Mouse (Mus musculus) 416B (cell line): ENCODE measurements around the gene Stam.

ENCODE experiments used
- DNase-seq: peaks from one replicate; pipeline ENCODE4 v3.0.0; 2011; ENCODE audit warnings: low read depth

Gene Stam

GRCm38 (mm10) chr2:14126387-14126786 lies 52.5 kb downstream of the Stam start:
- peak; percentile 69 for DNase-seq

DNA sequence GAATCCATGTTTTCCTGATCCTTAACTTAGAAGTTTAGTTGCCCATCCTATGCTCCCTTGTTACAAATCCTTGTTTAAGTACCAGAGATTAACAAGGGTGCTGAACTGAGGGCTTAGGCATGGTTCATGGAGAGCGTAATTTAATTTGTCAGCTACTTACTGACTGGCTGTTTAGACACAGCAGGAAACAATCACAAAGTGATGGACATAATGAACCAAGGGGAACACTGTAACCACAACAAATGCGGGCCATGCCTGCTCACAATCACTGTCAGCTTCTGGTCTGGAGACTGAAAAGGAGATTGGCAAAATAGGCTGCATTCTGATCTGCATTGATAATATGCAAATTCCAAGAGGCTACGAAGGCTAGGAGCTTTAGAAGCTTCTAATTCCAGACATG lies 53.7 kb downstream of the Stam start:
- DNase-seq = no peak

DNA sequence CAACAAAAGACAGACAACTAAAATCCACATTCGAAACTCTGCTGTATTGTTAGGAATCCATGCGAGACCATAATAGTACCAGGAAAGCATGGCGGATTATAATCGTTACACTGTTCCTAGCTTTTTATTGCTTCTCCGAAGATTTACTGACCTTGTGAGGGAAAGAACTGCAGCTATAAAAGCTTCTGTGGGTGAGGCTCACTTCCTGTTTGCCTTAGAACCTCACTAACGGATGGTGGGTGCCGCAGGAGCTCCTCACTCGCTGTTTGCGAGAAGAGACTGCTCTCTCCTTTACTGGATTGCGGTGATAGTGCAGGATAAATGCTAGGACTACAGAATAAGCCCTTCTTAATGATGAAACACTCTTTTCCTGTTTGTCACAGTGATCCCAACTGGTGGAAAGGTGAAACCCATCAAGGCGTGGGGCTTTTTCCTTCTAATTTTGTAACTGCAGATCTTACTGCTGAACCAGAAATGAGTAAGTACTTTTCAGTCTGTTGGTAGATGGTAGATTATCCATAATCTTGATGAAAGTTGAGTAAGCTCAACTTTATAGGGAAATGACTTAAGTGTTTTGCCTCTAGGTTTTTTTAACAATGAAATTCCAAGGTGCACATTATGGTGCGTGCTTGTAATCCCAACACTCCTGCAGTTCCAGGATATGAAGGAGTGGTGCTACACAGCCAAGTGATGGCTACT lies 56.9 kb downstream of the Stam start:
- peak; percentile 84 for DNase-seq

GRCm38 (mm10) chr2:14132468-14133326 lies 58.8 kb downstream of the Stam start:
- DNase-seq = no peak

GRCm38 (mm10) chr2:14136906-14137305 lies 63.0 kb downstream of the Stam start:
- DNase-seq = peak; percentile 69

- no peak for DNase-seq
Observed at GRCm38 (mm10) chr2:14139590-14139989, 65.7 kb downstream of the Stam start.

DNA sequence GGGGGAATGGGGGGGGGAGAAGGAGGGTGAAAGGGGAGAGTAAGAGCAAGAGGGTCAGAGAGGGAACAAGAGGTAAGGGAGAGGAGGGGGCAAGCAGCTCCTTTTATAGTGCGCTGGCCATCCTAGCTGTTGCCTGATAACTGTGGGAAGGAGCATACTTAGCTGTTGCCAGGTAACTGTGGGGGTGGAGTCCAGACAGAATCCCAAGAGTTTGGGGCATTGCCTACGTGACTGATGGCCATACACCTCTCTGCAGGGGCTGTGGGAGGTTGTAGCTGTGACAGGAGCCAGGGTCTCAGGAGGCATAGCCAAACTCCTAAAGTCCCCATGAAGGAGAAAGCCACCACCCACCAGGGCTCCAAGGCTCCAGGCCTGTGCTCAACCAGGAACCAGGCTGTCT lies 66.1 kb downstream of the Stam start:
- no peak for DNase-seq

GRCm38 (mm10) chr2:14145311-14145710 lies 71.4 kb downstream of the Stam start:
- DNase-seq = no peak

- DNase-seq = peak; percentile 57
Observed at GRCm38 (mm10) chr2:14146913-14147312, 73.0 kb downstream of the Stam start.

DNA sequence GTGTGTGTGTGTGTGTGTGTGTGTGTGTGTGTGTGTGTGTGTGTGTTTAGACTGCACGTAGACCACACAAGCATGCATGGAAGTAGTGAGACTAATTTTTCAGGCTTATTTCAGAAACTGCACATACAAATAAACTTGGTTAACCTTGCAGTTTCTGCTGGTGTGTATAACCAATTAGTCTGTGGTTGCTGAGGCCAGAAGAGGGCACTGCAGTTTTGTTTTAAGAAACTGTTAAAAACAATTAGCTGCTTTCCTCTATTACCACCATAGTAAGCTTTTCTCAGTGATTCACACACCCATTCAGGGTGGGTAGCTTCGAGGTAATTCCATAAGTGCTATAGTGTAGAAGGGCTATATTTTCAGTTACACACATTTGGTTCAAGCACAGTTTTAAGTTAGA lies 76.9 kb downstream of the Stam start:
- DNase-seq = peak; percentile 57

- no peak for DNase-seq
Observed at GRCm38 (mm10) chr2:14151854-14152253, 78.0 kb downstream of the Stam start.

- no peak for DNase-seq
Observed at GRCm38 (mm10) chr2:14159047-14159446, 85.1 kb downstream of the Stam start.

DNA sequence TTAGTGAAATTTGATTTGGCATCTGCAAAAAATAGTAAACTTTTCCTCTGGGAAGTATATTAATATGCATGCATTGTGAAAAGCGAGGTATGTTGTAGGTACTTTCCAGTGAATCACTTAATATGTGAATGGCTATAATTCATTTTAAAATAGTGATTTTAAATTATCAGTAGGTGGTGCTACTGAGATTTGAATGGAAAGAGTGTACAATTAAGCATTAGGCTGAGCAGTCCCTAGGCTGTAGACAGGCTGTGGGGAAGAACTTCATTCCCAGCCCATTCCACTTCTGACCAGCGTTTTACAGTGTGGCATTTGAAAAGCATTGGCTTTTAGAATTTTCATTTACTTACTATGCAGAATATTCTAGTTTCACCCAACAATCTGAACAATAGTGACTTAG lies 85.9 kb downstream of the Stam start:
- peak; percentile 56 for DNase-seq

GRCm38 (mm10) chr2:14164459-14165030 lies 90.6 kb downstream of the Stam start:
- DNase-seq = peak; percentile 91

DNA sequence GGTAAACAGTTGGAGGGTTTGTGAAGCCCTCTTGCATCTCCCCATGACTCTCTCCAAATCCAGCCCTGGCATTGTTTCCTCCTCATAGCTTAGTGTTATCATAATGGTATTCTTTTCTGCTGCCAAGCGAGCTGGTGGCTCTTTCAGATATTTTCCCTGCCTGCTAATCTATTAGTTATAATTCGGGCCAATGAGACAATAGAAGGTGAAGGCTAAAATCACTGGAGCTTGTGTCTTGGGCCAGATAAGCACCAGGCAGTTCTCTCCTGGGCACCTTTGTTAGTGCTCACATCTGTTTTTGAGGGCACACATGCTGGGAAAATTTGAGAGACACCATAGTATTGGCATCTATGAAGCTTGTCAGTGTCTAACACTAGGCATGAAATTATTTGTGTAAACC lies 91.2 kb downstream of the Stam start:
- no peak for DNase-seq

- peak; percentile 97 for DNase-seq
Observed at GRCm38 (mm10) chr2:14165618-14166344, 91.9 kb downstream of the Stam start.

GRCm38 (mm10) chr2:14167721-14168120 lies 93.8 kb downstream of the Stam start:
- DNase-seq = no peak

DNA sequence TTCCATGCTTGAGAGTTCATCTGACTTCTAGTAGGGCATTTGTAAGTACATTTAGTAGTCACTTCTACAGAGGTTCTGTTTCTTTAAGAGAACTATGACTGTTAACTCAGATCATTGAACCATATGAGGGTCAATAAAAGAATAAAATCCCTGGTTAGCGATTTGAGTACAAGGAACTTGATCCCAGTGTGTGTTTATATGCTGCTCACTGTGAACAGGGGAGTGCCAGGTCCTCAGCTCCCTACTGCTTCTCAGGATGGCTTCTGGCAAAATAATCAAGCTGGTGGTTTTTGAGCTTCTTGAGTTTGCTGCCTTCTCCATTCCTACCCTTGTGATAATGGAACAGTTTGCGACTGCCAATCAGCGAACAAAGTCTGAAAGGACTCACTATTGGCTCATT lies 100.4 kb downstream of the Stam start, which contains the start of gene Tmem236:
Gene Tmem236 (plus strand): TSS at position 190 of the 400 bp plus-strand sequence.
- no peak for DNase-seq

GRCm38 (mm10) chr2:14176460-14177193 lies 102.7 kb downstream of the Stam start:
- DNase-seq = no peak

DNA sequence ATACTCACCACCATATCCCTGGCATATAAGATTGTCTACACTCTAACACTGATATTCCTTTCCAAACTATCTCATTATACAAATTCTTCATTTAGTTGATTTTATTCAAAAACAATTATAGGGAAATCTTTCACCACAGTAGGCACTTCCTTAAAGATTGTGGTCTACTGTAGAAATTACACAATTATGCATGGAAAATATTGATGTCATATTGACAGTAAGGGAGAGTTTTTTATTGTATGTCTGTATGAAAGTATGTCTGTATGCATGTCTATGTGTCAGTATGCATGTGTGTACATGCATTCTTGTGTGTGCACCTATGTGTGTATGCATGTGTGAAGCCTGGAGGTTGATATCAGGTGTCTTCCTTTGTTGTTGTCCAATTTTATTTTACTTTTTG lies 110.5 kb downstream of the Stam start:
- peak; percentile 29 for DNase-seq

DNA sequence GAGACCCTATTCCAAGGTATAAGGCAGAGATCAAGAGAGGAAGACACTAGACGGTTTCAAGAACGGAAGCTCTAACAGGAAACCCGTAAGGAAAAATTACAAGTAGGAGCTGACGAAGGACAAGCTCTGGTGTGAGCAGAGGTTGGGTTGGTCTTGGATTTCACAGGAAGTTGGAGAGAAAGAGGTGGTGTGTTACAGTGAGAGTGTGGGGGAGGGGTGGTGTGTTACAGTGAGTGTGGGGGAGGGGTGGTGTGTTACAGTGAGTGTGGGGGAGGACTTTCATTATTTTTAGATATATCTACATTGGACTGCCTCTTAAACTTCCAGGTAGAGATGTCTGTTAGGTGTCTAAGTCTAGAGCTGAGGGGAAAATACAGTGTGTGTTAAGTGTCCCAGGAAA lies 116.8 kb downstream of the Stam start:
- no peak for DNase-seq

DNA sequence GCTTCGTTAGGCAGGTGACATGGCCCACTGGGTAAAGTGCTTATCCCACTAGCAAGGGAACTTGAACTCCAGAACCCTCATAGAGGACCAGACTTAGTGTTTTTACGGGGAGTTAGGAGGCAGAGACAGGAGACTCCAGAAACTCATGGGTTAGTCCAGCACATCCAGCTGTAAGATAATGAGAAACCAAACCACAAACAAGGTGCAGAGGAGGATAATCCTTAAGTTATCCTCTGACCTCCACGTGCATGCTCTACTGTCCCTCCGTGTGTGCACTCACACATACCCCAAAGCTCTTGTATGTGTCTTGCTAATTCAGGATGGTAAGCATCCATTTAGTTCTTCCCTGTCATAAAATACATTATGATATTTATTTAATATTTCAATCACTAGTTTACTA lies 117.7 kb downstream of the Stam start:
- DNase-seq = no peak
